Mouse (Mus musculus) hematopoietic stem cell, adult 5-6 weeks (primary cell): ENCODE data around the gene Cenpv. TPM values are rescaled to one million over a fixed set of nuclear protein-coding genes. Genes with fewer than 3 reads are reported as not detected.
A peak's percentile ranks its signal among the peaks of the same experiment; 100 is the strongest.
"Not testable (repeated sequence)": the region's sequence is repeated elsewhere in the genome, so short reads cannot be mapped to it uniquely, and the experiment has no call there.

ENCODE experiments used
- ATAC-seq, 2 experiments: fragments of 125-278 bp in 1 of 2; replicated peaks in 1 of 2; 2 replicates each; pipeline ENCODE4 v1.8.0; 2016 to 2017; ENCODE audit warnings: inconsistent platforms in 2 of 2, mild to moderate bottlenecking in 2 of 2, moderate number of reproducible peaks in 2 of 2, low read depth in 1 of 2, moderate TSS enrichment in 1 of 2; ENCODE audit not compliant: low FRiP score in 2 of 2, poor library complexity in 2 of 2, severe bottlenecking in 2 of 2, insufficient read depth in 1 of 2, low TSS enrichment in 1 of 2
- total RNA-seq: library from RNA; stranded (forward); fragments of 172-1452, 232-1000 nt; gene quantifications from 2 replicates; pipeline ENCODE4 v1.2.3, GENCODE M21; 2017

Cenpv gene
- total RNA-seq, 1 experiment from 2014 or later, result 33.0 TPM

GRCm38 (mm10) chr11:62522283-62522682 is 16.8 kb downstream of the Cenpv start:
- no peak for ATAC-seq

GRCm38 (mm10) chr11:62518991-62519390 is 20.1 kb downstream of the Cenpv start:
- no peak for ATAC-seq

- no peak for ATAC-seq
Measured at GRCm38 (mm10) chr11:62513311-62513710, 25.8 kb downstream of the Cenpv start.

- no peak for ATAC-seq
Measured at GRCm38 (mm10) chr11:62512529-62513080, 26.5 kb downstream of the Cenpv start.

- ATAC-seq, result no peak
Measured at GRCm38 (mm10) chr11:62511444-62512202, 27.4 kb downstream of the Cenpv start.

- no peak for ATAC-seq
Measured at GRCm38 (mm10) chr11:62510956-62511355, 28.1 kb downstream of the Cenpv start.

- ATAC-seq, result no peak
Measured at GRCm38 (mm10) chr11:62509571-62509970, 29.5 kb downstream of the Cenpv start.

- ATAC-seq, result not testable (repeated sequence)
Measured at GRCm38 (mm10) chr11:62508816-62509215, 30.2 kb downstream of the Cenpv start.

- ATAC-seq, result not testable (repeated sequence)
Measured at GRCm38 (mm10) chr11:62508365-62508764, 30.7 kb downstream of the Cenpv start.

GRCm38 (mm10) chr11:62507683-62508082 is 31.4 kb downstream of the Cenpv start:
- no peak for ATAC-seq

GRCm38 (mm10) chr11:62500529-62500928 is 38.5 kb downstream of the Cenpv start:
- no peak for ATAC-seq

GRCm38 (mm10) chr11:62498802-62499201 is 40.3 kb downstream of the Cenpv start:
- no peak for ATAC-seq

GRCm38 (mm10) chr11:62497181-62497580 is 41.9 kb downstream of the Cenpv start:
- no peak for ATAC-seq

- ATAC-seq, result peak; percentile 62 to 65; a peak in 3 of 4 replicates
Measured at GRCm38 (mm10) chr11:62496151-62496715, 42.8 kb downstream of the Cenpv start.

- ATAC-seq, result no peak
Measured at GRCm38 (mm10) chr11:62495276-62495801, 43.7 kb downstream of the Cenpv start.

GRCm38 (mm10) chr11:62494754-62495275 is 44.2 kb downstream of the Cenpv start:
- peak; percentile 76 to 84 for ATAC-seq

- no peak for ATAC-seq
Measured at GRCm38 (mm10) chr11:62493701-62494100, 45.4 kb downstream of the Cenpv start.
